Mouse (Mus musculus) bone marrow macrophage, adult 2 months (primary cell): ENCODE results near the gene Farp2. TPM values are rescaled to one million over a fixed set of nuclear protein-coding genes. Genes with fewer than 3 reads are reported as not detected.
"Not testable (repeated sequence)": the region's sequence is repeated elsewhere in the genome, so short reads cannot be mapped to it uniquely, and the experiment has no call there.

Experiments used
- H3K27ac ChIP-seq: 2 replicates; pipeline ENCODE4 v1.5.1; 2012; ENCODE audit warnings: low read depth, low read length; ENCODE audit not compliant: insufficient read depth
- H3K4me1 ChIP-seq: 2 replicates; pipeline ENCODE4 v1.6.1; 2012; ENCODE audit warnings: low read length; ENCODE audit not compliant: control insufficient read depth, insufficient read depth
- H3K4me3 ChIP-seq: 2 replicates; pipeline ENCODE4 v1.5.1; 2012; ENCODE audit warnings: mild to moderate bottlenecking, low read length, moderate library complexity; ENCODE audit not compliant: insufficient read depth
- CTCF ChIP-seq: IDR thresholded peaks from 2 replicates; pipeline ENCODE4 v1.5.1; 2012; ENCODE audit warnings: low read depth, mild to moderate bottlenecking, low read length, moderate library complexity
- POLR2A ChIP-seq: IDR thresholded peaks from 2 replicates; pipeline ENCODE4 v1.6.1; 2012; ENCODE audit warnings: mild to moderate bottlenecking, low read depth, low read length, borderline replicate concordance
- polyA plus RNA-seq: library from polyadenylated mRNA; stranded (reverse); fragments of >200 nt; gene quantifications from 2 replicates; pipeline ENCODE4 v1.2.4, GENCODE M21; 2012; ENCODE audit not compliant: missing spikeins, insufficient read depth, insufficient read length

The Farp2 gene
- polyA plus RNA-seq, 1 experiment, result 4.4 TPM

DNA sequence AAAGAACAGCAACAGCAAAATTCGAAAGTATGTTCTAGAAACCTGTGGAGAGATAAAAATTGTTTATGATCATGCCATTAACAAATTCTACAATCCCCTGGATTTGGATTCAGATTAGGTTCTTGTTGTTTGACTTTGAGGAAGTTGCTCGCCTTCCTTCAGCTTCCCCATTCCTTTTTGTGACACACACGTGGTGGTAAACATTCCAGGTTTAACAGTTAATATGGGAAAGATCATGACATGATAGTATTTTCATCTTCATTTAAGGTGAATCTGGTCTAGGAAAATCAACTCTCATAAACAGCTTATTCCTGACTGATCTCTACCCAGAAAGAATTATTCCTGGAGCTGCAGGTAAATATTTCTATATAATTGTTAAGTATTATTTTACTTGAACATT is 16.6 kb upstream of the Farp2 start:
- H3K4me3 ChIP-seq, result no peak overlapping the region
- H3K27ac ChIP-seq, result peak overlapping the region; percentile 54; the same call in 1 of the 2 replicates
- no peak for TF ChIP-seq CTCF
- TF ChIP-seq POLR2A, result no peak
- peaks cover 10% of the 10 kb centered on the region for H3K4me1 ChIP-seq

DNA sequence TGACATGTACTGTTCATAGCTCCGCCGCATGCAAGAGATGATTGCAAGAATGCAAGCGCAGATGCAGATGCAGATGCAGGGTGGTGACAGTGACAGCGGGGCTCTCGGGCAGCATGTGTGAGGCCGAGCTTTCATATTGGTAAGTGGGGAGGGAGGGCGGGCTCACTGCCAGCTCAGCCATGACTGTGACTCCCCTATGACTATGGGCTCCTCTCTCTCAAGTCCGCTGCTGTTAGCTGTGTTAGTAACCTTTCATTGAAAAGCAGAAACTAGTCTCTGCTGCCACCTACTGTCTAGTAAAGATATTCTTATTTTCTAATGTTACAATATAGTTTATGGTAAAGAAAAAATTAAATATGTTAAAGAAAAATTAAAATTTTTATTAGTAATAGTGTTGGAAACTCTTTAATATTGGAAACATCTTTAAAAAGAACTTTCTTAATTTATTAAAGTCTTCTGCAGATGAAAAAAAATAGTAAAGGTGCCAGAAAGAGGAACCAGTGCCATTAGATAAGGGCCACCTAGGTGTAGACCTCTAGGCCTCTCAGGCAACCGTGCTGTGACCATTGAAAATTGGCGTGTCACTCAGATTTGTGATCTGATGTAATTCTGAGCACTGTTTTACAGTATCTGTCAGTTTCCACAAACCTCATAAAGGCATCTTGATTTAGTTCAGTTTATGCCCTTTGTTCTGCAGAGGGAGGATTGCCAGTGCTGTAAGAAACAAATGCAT is 4.8 kb upstream of the Farp2 start:
- no peak for TF ChIP-seq CTCF
- no peak for TF ChIP-seq POLR2A
- Histone ChIP-seq H3K4me3 (no peak overlapping the region), H3K4me1 (no peaks in the 10 kb centered on the region; the same call in 1 of the 2 replicates), H3K27ac (no peak overlapping the region)

- not testable (repeated sequence) for H3K4me1 ChIP-seq, H3K4me3 ChIP-seq, H3K27ac ChIP-seq
Observed at GRCm38 (mm10) chr1:93508576-93508975, 3.3 kb upstream of the Farp2 start.

- Histone ChIP-seq H3K27ac (no peak overlapping the region), H3K4me3 (peak overlapping the region; percentile 58), H3K4me1 (peaks cover 7% of the 10 kb centered on the region)
- no peak for TF ChIP-seq CTCF
- TF ChIP-seq POLR2A, result no peak
Observed at GRCm38 (mm10) chr1:93512351-93512690, 442 bp downstream of the Farp2 start.

DNA sequence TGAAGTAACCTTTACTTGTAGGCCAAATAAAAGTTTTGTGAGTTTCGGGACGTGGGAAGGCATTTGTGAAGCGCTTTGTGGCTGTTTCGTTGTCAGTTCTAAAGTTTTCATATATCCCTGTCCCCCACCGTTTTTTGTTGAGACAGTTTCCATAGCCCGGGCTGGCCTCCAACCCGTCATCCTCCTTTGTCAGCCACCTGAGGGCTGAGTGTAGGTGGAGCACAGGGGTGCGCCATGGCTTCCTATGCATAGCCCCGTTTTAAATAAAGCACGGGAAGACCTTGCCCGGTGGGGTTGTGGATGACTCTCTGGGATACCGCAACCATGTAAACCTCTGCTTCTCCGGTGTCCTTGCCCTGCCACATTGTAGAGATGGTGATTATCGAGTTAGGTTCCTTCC is 1.3 kb downstream of the Farp2 start:
- no peak for TF ChIP-seq POLR2A
- TF ChIP-seq CTCF, result no peak
- H3K4me1 ChIP-seq, result peaks cover 7% of the 10 kb centered on the region

GRCm38 (mm10) chr1:93521491-93521890 is 9.6 kb downstream of the Farp2 start:
- Histone ChIP-seq H3K27ac (no peak overlapping the region), H3K4me3 (no peak overlapping the region), H3K4me1 (peaks cover 6% of the 10 kb centered on the region)
- TF ChIP-seq POLR2A, result no peak
- TF ChIP-seq CTCF, result no peak

More for the DNA sequence above, 1.3 kb downstream of the Farp2 start:
- H3K27ac ChIP-seq, result no peak overlapping the region
- H3K4me3 ChIP-seq, result no peak overlapping the region

- Histone ChIP-seq H3K4me1 (peaks cover 6% of the 10 kb centered on the region), H3K27ac (no peak overlapping the region), H3K4me3 (no peak overlapping the region)
- no peak for TF ChIP-seq CTCF
- no peak for TF ChIP-seq POLR2A
Observed at GRCm38 (mm10) chr1:93522325-93522724, 10.4 kb downstream of the Farp2 start.

- Histone ChIP-seq H3K27ac (no peak overlapping the region), H3K4me3 (no peak overlapping the region), H3K4me1 (peaks cover 12% of the 10 kb centered on the region)
- TF ChIP-seq CTCF (no peak), POLR2A (no peak)
Observed at GRCm38 (mm10) chr1:93529801-93530200, 17.9 kb downstream of the Farp2 start.

- Histone ChIP-seq H3K27ac (no peak overlapping the region), H3K4me3 (no peak overlapping the region)
- TF ChIP-seq POLR2A (no peak), CTCF (no peak)
Observed at GRCm38 (mm10) chr1:93537227-93537626, 25.3 kb downstream of the Farp2 start.

GRCm38 (mm10) chr1:93543196-93543595 is 31.3 kb downstream of the Farp2 start:
- no peak for TF ChIP-seq CTCF
- no peak for TF ChIP-seq POLR2A
- Histone ChIP-seq H3K4me3 (no peak overlapping the region), H3K27ac (no peak overlapping the region), H3K4me1 (no peaks in the 10 kb centered on the region; the same call in 1 of the 2 replicates)

More at GRCm38 (mm10) chr1:93537227-93537626, 25.3 kb downstream of the Farp2 start:
- H3K4me1 ChIP-seq, result no peaks in the 10 kb centered on the region

GRCm38 (mm10) chr1:93547286-93547685 is 35.4 kb downstream of the Farp2 start:
- no peak overlapping the region for H3K4me3 ChIP-seq
- no peak for TF ChIP-seq CTCF
- no peak for TF ChIP-seq POLR2A
- no peak overlapping the region for H3K27ac ChIP-seq
- peaks cover 9% of the 10 kb centered on the region for H3K4me1 ChIP-seq
